Mouse (Mus musculus) lung, embryonic 14.5 days (tissue): Measurements from ENCODE around the gene Elane. TPM values are rescaled to one million over a fixed set of nuclear protein-coding genes. Genes with fewer than 3 reads are reported as not detected.

Experiments used
- ATAC-seq: fragments of 200-750 bp; cut with Nextera tagmentation; 2 replicates; pipeline ENCODE4 v1.8.0; 2017; ENCODE audit warnings: mild to moderate bottlenecking, moderate TSS enrichment, moderate library complexity; ENCODE audit not compliant: insufficient read depth
- DNase-seq: peaks from one replicate; pipeline ENCODE4 v3.0.0-alpha.2; 2015
- H3K27ac ChIP-seq: fragments of 300-500 bp; sonication (generic); 2 replicates; pipeline ENCODE4 v1.5.1; 2014; ENCODE audit warnings: low read depth, mild to moderate bottlenecking, moderate library complexity
- H3K27me3 ChIP-seq: fragments of 300-500 bp; sonication (generic); 2 replicates; pipeline ENCODE4 v1.6.1; 2014; ENCODE audit warnings: low read length, control low read depth; ENCODE audit not compliant: insufficient read depth
- H3K36me3 ChIP-seq: fragments of 300-500 bp; sonication (generic); 2 replicates; pipeline ENCODE4 v1.6.1; 2014; ENCODE audit warnings: control low read depth; ENCODE audit not compliant: insufficient read depth
- H3K4me1 ChIP-seq: fragments of 300-500 bp; sonication (generic); 2 replicates; pipeline ENCODE4 v1.6.1; 2014; ENCODE audit warnings: antibody characterized with exemption, control low read depth; ENCODE audit not compliant: insufficient read depth
- H3K4me2 ChIP-seq: fragments of 300-500 bp; sonication (generic); 2 replicates; pipeline ENCODE4 v1.6.1; 2014; ENCODE audit warnings: mild to moderate bottlenecking
- H3K4me3 ChIP-seq: fragments of 300-500 bp; sonication (generic); 2 replicates; pipeline ENCODE4 v1.5.1; 2014; ENCODE audit warnings: low read depth, low read length
- H3K9ac ChIP-seq: fragments of 300-500 bp; sonication (generic); 2 replicates; pipeline ENCODE4 v1.6.1; 2014
- H3K9me3 ChIP-seq: fragments of 300-500 bp; sonication (generic); 2 replicates; pipeline ENCODE4 v1.6.1; 2016; ENCODE audit warnings: low read depth, low read length, control low read depth
- CTCF ChIP-seq: IDR thresholded peaks from 2 replicates; pipeline ENCODE4 v1.5.1; 2016; ENCODE audit warnings: antibody characterized with exemption, low read depth
- WGBS: fragments of 180-500 bp; shearing (Covaris S2); extraction: QIAGEN DNeasy Blood & Tissue Kit; methylation state at CpG from one replicate; pipeline ENCODE4 v1.1.7; 2014; 5-methylcytosine and 5-hydroxymethylcytosine counted together
- microRNA-seq: library from miRNA; unstranded; fragments of <30 nt; microRNA quantifications from one replicate; pipeline ENCODE4, GENCODE M21; 2016; ENCODE audit warnings: borderline number of aligned reads
- polyA plus RNA-seq: library from polyadenylated mRNA; unstranded; fragments of >200 nt; fragmentation: Nextera tagmentation; extraction: Ambion mirVana; gene quantifications from 2 replicates; pipeline ENCODE4 v1.2.1, GENCODE M21; 2014

Elane gene
- polyA plus RNA-seq, 1 experiment from 2014 or later: 0.18 TPM

DNA sequence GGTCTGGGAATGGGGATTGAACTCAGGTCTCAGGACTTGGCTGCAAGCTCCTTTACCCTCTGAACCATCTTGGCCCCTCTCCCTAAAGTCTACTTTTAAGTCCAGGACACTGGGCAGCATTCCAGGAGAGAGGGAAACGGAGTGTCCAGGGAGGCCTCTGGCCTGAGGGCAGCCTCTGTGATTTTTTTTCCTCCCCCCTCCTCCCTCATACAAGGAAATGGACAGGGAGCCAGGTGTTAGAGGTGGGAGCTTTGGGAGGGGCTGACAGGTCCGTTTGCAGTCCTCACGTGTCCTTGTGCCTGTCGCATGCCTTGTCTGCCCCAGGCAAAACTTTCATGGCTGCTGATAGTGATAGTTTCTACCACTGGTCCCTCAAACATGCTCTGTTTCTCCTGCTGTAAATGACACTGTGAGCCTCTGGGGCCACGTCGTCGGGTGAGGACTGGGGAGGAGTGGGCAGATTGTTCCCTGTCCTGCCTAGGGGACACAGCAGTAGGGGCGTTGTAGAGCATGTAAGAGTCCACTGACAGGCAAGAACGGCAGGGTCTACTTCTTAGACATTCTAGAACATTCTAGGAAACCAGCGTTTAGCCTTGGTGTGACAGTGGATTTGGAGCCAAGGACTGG is 50.4 kb downstream of the Elane start:
- ATAC-seq (no peak), DNase-seq (peak; percentile 53)
- no peaks in the 10 kb centered on the region for H3K27me3 ChIP-seq
- H3K27ac ChIP-seq: peak overlapping the region; percentile 64
- peak overlapping the region; percentile 32 for H3K4me2 ChIP-seq
- peaks cover 36% of the 10 kb centered on the region for H3K4me1 ChIP-seq
- H3K9me3 ChIP-seq: no peaks in the 10 kb centered on the region
- H3K36me3 ChIP-seq: peaks cover 44% of the 10 kb centered on the region
- 47% methylated on average over 10 of the region's 10 CpGs for WGBS
- peak overlapping the region; percentile 23; the same call in 1 of the 2 replicates for H3K9ac ChIP-seq
- no peak overlapping the region for H3K4me3 ChIP-seq
- TF ChIP-seq CTCF: no peak

DNA sequence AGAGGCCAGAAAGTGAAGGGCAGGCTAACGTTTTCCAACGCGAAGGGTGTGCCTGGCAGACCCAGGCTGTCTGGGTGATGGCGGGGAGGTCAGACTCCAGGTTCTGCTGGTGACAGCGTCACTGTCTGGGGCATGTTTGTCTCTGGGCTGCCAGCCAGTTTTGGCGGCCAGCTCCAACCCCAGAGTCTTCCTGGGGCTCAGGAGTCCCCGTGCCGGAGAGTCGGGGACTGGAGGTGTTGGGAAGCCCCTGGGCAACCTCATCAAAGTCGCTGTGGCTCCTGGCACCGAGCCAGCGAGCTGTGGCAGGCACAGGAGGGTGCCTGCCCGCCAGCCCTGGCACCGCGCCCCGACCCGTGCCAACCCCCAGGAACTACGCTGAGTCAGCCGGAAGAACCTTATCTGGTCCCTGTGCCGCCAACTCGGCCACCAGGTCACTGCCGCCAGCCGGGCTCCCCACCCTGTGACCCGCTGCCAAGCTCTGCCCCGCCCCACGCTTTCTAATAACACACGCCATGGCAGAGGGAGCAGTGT is 50.9 kb downstream of the Elane start:
- Histone ChIP-seq H3K27me3 (no peaks in the 10 kb centered on the region), H3K4me3 (0 out of 2 replicates have a peak overlapping the region, but pooled peaks have one; percentile 3), H3K4me1 (peaks cover 36% of the 10 kb centered on the region), H3K4me2 (peak overlapping the region; percentile 32), H3K36me3 (peaks cover 38% of the 10 kb centered on the region), H3K9me3 (no peaks in the 10 kb centered on the region), H3K9ac (peak overlapping the region; percentile 23), H3K27ac (peak overlapping the region; percentile 64)
- ATAC-seq (no peak), DNase-seq (peak; percentile 70)
- no peak for TF ChIP-seq CTCF
- 45% methylated on average over 27 of the region's 27 CpGs for WGBS

Small RNAs within 50 kb of the gene (microRNA-seq; reads per million reads assigned to microRNA genes)
- not detected for gene Mir6910

Other genes with a start within 250 kb of the Elane start
- 5.8 and 7.1 TPM in 2 replicates for gene Shc2, start 248.3 kb upstream of the Elane start, polyA plus RNA-seq
- gene Odf3l2, start 240.5 kb upstream of the Elane start, polyA plus RNA-seq: not detected in 2 replicates
- 0.93 and 1.2 TPM in 2 replicates for gene Madcam1, start 221.7 kb upstream of the Elane start, polyA plus RNA-seq
- gene Tpgs1, start 216.9 kb upstream of the Elane start, polyA plus RNA-seq: 56.4 and 62.4 TPM in 2 replicates
- 88.2 and 92.9 TPM in 2 replicates for gene Cdc34, start 204.1 kb upstream of the Elane start, polyA plus RNA-seq
- 0.24 and 0.84 TPM in 2 replicates for gene Gzmm, start 197.2 kb upstream of the Elane start, polyA plus RNA-seq
- gene Bsg, start 181.8 kb upstream of the Elane start, polyA plus RNA-seq: 842 and 871 TPM in 2 replicates
- gene Hcn2, start 169.6 kb upstream of the Elane start, polyA plus RNA-seq: 0.14 TPM in 1 of 2 replicates, not detected in the other
- 44.2 and 44.6 TPM in 2 replicates for gene Polrmt, start 139.7 kb upstream of the Elane start, polyA plus RNA-seq
- 0.30 and 0.41 TPM in 2 replicates for gene Fgf22, start 131.2 kb upstream of the Elane start, polyA plus RNA-seq
- 107 and 123 TPM in 2 replicates for gene Rnf126, start 119.3 kb upstream of the Elane start, polyA plus RNA-seq
- 12.2 and 12.4 TPM in 2 replicates for gene Fstl3, start 109.0 kb upstream of the Elane start, polyA plus RNA-seq
- gene Prss57, start 95.3 kb upstream of the Elane start, polyA plus RNA-seq: 0.11 TPM in 1 of 2 replicates, not detected in the other
- 68.1 and 72.4 TPM in 2 replicates for gene Palm, start 92.7 kb upstream of the Elane start, polyA plus RNA-seq
- gene Misp, start 65.3 kb upstream of the Elane start, polyA plus RNA-seq: 5.0 and 6.1 TPM in 2 replicates
- gene Ptbp1, start 31.8 kb upstream of the Elane start, polyA plus RNA-seq: 355 and 366 TPM in 2 replicates
- gene Prtn3, start 11.8 kb upstream of the Elane start, polyA plus RNA-seq: 3.5 and 3.7 TPM in 2 replicates
- gene Plppr3, start 11.6 kb upstream of the Elane start, polyA plus RNA-seq: 31.3 and 37.4 TPM in 2 replicates
- not detected in 2 replicates for gene Cfd, start 4.6 kb downstream of the Elane start, polyA plus RNA-seq
- 55.5 and 58.7 TPM in 2 replicates for gene Med16, start 22.7 kb downstream of the Elane start, polyA plus RNA-seq
- 4.1 TPM in 1 of 2 replicates, not detected in the other for gene Gm26602, start 24.6 kb downstream of the Elane start, polyA plus RNA-seq
- 0.70 and 1.2 TPM in 2 replicates for gene Kiss1r, start 30.7 kb downstream of the Elane start, polyA plus RNA-seq
- gene R3hdm4, start 35.0 kb downstream of the Elane start, polyA plus RNA-seq: 127 and 132 TPM in 2 replicates
- 5.1 and 5.4 TPM in 2 replicates for gene Arid3a, start 40.8 kb downstream of the Elane start, polyA plus RNA-seq
- 113 and 124 TPM in 2 replicates for gene Wdr18, start 73.9 kb downstream of the Elane start, polyA plus RNA-seq
- 0.30 and 0.41 TPM in 2 replicates for gene Grin3b, start 84.5 kb downstream of the Elane start, polyA plus RNA-seq
- gene Tmem259, start 98.1 kb downstream of the Elane start, polyA plus RNA-seq: 19.3 and 23.4 TPM in 2 replicates
- gene Cnn2, start 102.3 kb downstream of the Elane start, polyA plus RNA-seq: 354 and 364 TPM in 2 replicates
- 3.0 and 3.5 TPM in 2 replicates for gene Abca7, start 110.2 kb downstream of the Elane start, polyA plus RNA-seq
- 11.2 and 13.2 TPM in 2 replicates for gene Arhgap45, start 130.4 kb downstream of the Elane start, polyA plus RNA-seq
- gene Polr2e, start 153.5 kb downstream of the Elane start, polyA plus RNA-seq: 240 and 258 TPM in 2 replicates
- 471 and 474 TPM in 2 replicates for gene Gpx4, start 160.9 kb downstream of the Elane start, polyA plus RNA-seq
- 13.9 and 16.3 TPM in 2 replicates for gene Sbno2, start 219.3 kb downstream of the Elane start, polyA plus RNA-seq
- 28.7 and 29.7 TPM in 2 replicates for gene Stk11, start 229.6 kb downstream of the Elane start, polyA plus RNA-seq